Mouse (Mus musculus): ENCODE data around the gene Napsa. TPM values are rescaled to one million over a fixed set of nuclear protein-coding genes. Genes with fewer than 3 reads are reported as not detected.

Gene Napsa
- polyA plus RNA-seq, 1 experiment from 2014 or later, result 2.1 TPM

GRCm38 (mm10) chr7:44626966-44627365, 54.8 kb downstream of the Napsa start:
- Histone ChIP-seq H3K4me3 (ENCODE audit: low read depth, low read length) (no peak overlapping the region), H3K9ac (ENCODE audit: low read depth, low read length) (no peak overlapping the region), H3K9me3 (ENCODE audit: control insufficient read depth, low read length) (no peaks in the 10 kb centered on the region), H3K27me3 (replicated peaks; ENCODE audit: control insufficient read depth, insufficient read depth, low read length) (0 out of 2 replicates have a peak, but pooled peaks cover 3% of the 10 kb centered on the region), H3K36me3 (ENCODE audit: control insufficient read depth, insufficient read depth, low read length) (no peaks in the 10 kb centered on the region), H3K27ac (ENCODE audit: low read depth, low read length) (no peak overlapping the region), H3K4me1 (replicated peaks; ENCODE audit: control insufficient read depth, insufficient read depth, low read length) (no peaks in the 10 kb centered on the region), H3K4me2 (no peak overlapping the region)
- ATAC-seq (replicated peaks; ENCODE audit: low FRiP score) (no peak), DNase-seq (ENCODE audit: low spot score) (no peak)
- 70% methylated on average over 13 of the region's 13 CpGs for WGBS

GRCm38 (mm10) chr7:44628402-44629034, 56.3 kb downstream of the Napsa start:
- DNase-seq (ENCODE audit: low spot score) (no peak), ATAC-seq (replicated peaks; ENCODE audit: low FRiP score) (no peak)
- WGBS, result 81% methylated on average over 15 of the region's 15 CpGs
- no peaks in the 10 kb centered on the region for H3K9me3 ChIP-seq (ENCODE audit: control insufficient read depth, low read length)
- H3K27ac ChIP-seq (ENCODE audit: low read depth, low read length), result no peak overlapping the region
- H3K4me2 ChIP-seq, result no peak overlapping the region
- H3K4me1 ChIP-seq (replicated peaks; ENCODE audit: control insufficient read depth, insufficient read depth, low read length), result no peaks in the 10 kb centered on the region
- no peak overlapping the region for H3K9ac ChIP-seq (ENCODE audit: low read depth, low read length)
- H3K36me3 ChIP-seq (ENCODE audit: control insufficient read depth, insufficient read depth, low read length), result no peaks in the 10 kb centered on the region
- H3K4me3 ChIP-seq (ENCODE audit: low read depth, low read length), result no peak overlapping the region
- peaks cover 6% of the 10 kb centered on the region for H3K27me3 ChIP-seq (replicated peaks; ENCODE audit: control insufficient read depth, insufficient read depth, low read length)

DNA sequence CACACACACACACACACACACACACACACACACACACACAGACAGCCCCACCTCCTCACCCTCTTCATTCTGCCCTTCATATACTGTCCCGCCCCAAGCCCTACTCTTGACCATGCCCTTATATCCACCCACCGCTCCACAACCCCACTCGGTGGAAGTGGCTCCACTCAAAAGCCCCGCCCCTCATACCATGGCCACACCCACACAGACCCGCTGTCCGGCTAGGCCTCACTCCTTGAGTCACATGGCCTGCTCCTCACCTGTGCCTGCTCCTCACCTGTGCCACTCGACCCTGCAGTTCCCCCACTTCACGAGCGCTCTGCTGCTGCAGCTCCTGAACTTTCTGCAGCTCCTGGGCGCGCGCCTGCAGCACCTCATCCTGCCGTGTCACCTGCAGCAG, 58.3 kb downstream of the Napsa start:
- Histone ChIP-seq H3K27ac (ENCODE audit: low read depth, low read length) (no peak overlapping the region), H3K36me3 (ENCODE audit: control insufficient read depth, insufficient read depth, low read length) (no peaks in the 10 kb centered on the region), H3K9me3 (ENCODE audit: control insufficient read depth, low read length) (no peaks in the 10 kb centered on the region), H3K4me1 (replicated peaks; ENCODE audit: control insufficient read depth, insufficient read depth, low read length) (no peaks in the 10 kb centered on the region), H3K9ac (ENCODE audit: low read depth, low read length) (no peak overlapping the region), H3K27me3 (replicated peaks; ENCODE audit: control insufficient read depth, insufficient read depth, low read length) (peaks cover 14% of the 10 kb centered on the region), H3K4me2 (no peak overlapping the region), H3K4me3 (ENCODE audit: low read depth, low read length) (no peak overlapping the region)
- no peak for DNase-seq (ENCODE audit: low spot score)
- 66% methylated on average over 13 of the region's 13 CpGs for WGBS
- ATAC-seq (replicated peaks; ENCODE audit: low FRiP score), result no peak

- no peak overlapping the region for H3K4me2 ChIP-seq
- no peak overlapping the region for H3K9ac ChIP-seq (ENCODE audit: low read depth, low read length)
- ATAC-seq (replicated peaks; ENCODE audit: low FRiP score) (no peak), DNase-seq (ENCODE audit: low spot score) (no peak)
- H3K4me3 ChIP-seq (ENCODE audit: low read depth, low read length), result no peak overlapping the region
- 30% methylated on average over 13 of the region's 13 CpGs for WGBS
- H3K4me1 ChIP-seq (replicated peaks; ENCODE audit: control insufficient read depth, insufficient read depth, low read length), result no peaks in the 10 kb centered on the region
- peaks cover 17% of the 10 kb centered on the region for H3K27me3 ChIP-seq (replicated peaks; ENCODE audit: control insufficient read depth, insufficient read depth, low read length)
- H3K27ac ChIP-seq (ENCODE audit: low read depth, low read length), result no peak overlapping the region
- no peaks in the 10 kb centered on the region for H3K36me3 ChIP-seq (ENCODE audit: control insufficient read depth, insufficient read depth, low read length)
- H3K9me3 ChIP-seq (ENCODE audit: control insufficient read depth, low read length), result no peaks in the 10 kb centered on the region
These were observed 60.5 kb downstream of the Napsa start for GRCm38 (mm10) chr7:44632676-44633075.

DNA sequence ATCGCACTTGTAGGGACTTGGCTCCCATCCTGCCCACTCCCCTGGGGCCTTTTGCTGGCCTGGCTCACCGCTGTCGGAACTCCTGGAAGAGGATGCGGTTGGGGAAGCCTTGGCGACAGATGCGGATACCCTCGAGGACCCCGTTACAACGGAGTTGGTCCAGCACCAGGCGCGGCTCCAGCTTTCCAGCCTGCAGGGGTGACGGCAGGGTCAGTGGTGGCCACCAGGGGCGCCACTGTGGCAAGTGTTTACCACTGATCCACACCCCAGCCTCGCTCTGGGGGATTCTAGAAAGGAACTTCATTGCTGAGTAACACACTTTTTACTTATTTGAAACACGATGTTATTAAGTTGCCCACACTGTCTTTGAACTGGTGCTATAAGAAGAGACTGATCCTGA, 61.2 kb downstream of the Napsa start:
- H3K27ac ChIP-seq (ENCODE audit: low read depth, low read length), result no peak overlapping the region
- H3K36me3 ChIP-seq (ENCODE audit: control insufficient read depth, insufficient read depth, low read length), result no peaks in the 10 kb centered on the region
- no peak overlapping the region for H3K4me3 ChIP-seq (ENCODE audit: low read depth, low read length)
- H3K4me2 ChIP-seq, result no peak overlapping the region
- no peak overlapping the region for H3K9ac ChIP-seq (ENCODE audit: low read depth, low read length)
- no peaks in the 10 kb centered on the region for H3K9me3 ChIP-seq (ENCODE audit: control insufficient read depth, low read length)
- H3K27me3 ChIP-seq (replicated peaks; ENCODE audit: control insufficient read depth, insufficient read depth, low read length), result peaks cover 19% of the 10 kb centered on the region
- H3K4me1 ChIP-seq (replicated peaks; ENCODE audit: control insufficient read depth, insufficient read depth, low read length), result no peaks in the 10 kb centered on the region
- no peak for DNase-seq (ENCODE audit: low spot score)
- no peak for ATAC-seq (replicated peaks; ENCODE audit: low FRiP score)
- WGBS, result 18% methylated on average over 15 of the region's 15 CpGs

Small RNA genes lying within 50 kb of the gene (microRNA-seq; reads per million reads assigned to microRNA genes)
- 1.8 reads per million for gene Mir7053 (ENCODE audit: borderline number of aligned reads)

Other genes with a start within 250 kb of the Napsa start
- 0.35 and 0.40 TPM in 2 replicates for gene Syt3, start 188.3 kb upstream of the Napsa start, polyA plus RNA-seq (2014; fragmentation: Nextera tagmentation; extraction: Ambion mirVana)
- gene 1700008O03Rik, start 186.6 kb upstream of the Napsa start, polyA plus RNA-seq (2014; fragmentation: Nextera tagmentation; extraction: Ambion mirVana), result 0.83 and 0.93 TPM in 2 replicates
- 0.25 and 0.52 TPM in 2 replicates for gene Lrrc4b, start 143.4 kb upstream of the Napsa start, polyA plus RNA-seq (2014; fragmentation: Nextera tagmentation; extraction: Ambion mirVana)
- 5.6 and 6.4 TPM in 2 replicates for gene Aspdh, start 107.0 kb upstream of the Napsa start, polyA plus RNA-seq (2014; fragmentation: Nextera tagmentation; extraction: Ambion mirVana)
- gene Josd2, start 104.4 kb upstream of the Napsa start, polyA plus RNA-seq (2014; fragmentation: Nextera tagmentation; extraction: Ambion mirVana), result 145 and 146 TPM in 2 replicates
- 72.8 and 75.2 TPM in 2 replicates for gene Emc10, start 75.9 kb upstream of the Napsa start, polyA plus RNA-seq (2014; fragmentation: Nextera tagmentation; extraction: Ambion mirVana)
- gene Fam71e1, start 75.8 kb upstream of the Napsa start, polyA plus RNA-seq (2014; fragmentation: Nextera tagmentation; extraction: Ambion mirVana), result 4.7 and 5.9 TPM in 2 replicates
- not detected in 2 replicates for gene Mybpc2, start 47.7 kb upstream of the Napsa start, polyA plus RNA-seq (2014; fragmentation: Nextera tagmentation; extraction: Ambion mirVana)
- 0.05 TPM in 1 of 2 replicates, not detected in the other for gene Spib, start 40.3 kb upstream of the Napsa start, polyA plus RNA-seq (2014; fragmentation: Nextera tagmentation; extraction: Ambion mirVana)
- gene Pold1, start 23.5 kb upstream of the Napsa start, polyA plus RNA-seq (2014; fragmentation: Nextera tagmentation; extraction: Ambion mirVana), result 119 and 128 TPM in 2 replicates
- 65.6 and 69.2 TPM in 2 replicates for gene Nr1h2, start 18.4 kb upstream of the Napsa start, polyA plus RNA-seq (2014; fragmentation: Nextera tagmentation; extraction: Ambion mirVana)
- gene Kcnc3, start 18.3 kb downstream of the Napsa start, polyA plus RNA-seq (2014; fragmentation: Nextera tagmentation; extraction: Ambion mirVana), result 0.22 and 0.23 TPM in 2 replicates
- gene Myh14, start 98.5 kb downstream of the Napsa start, polyA plus RNA-seq (2014; fragmentation: Nextera tagmentation; extraction: Ambion mirVana), result 0.66 and 0.68 TPM in 2 replicates
- not detected in 2 replicates for gene Izumo2, start 136.4 kb downstream of the Napsa start, polyA plus RNA-seq (2014; fragmentation: Nextera tagmentation; extraction: Ambion mirVana)
- 36.4 and 39.2 TPM in 2 replicates for gene Vrk3, start 176.0 kb downstream of the Napsa start, polyA plus RNA-seq (2014; fragmentation: Nextera tagmentation; extraction: Ambion mirVana)
- 2.7 TPM in 2 replicates for gene Zfp473, start 178.7 kb downstream of the Napsa start, polyA plus RNA-seq (2014; fragmentation: Nextera tagmentation; extraction: Ambion mirVana)
- 85.7 and 91.4 TPM in 2 replicates for gene Nup62, start 243.7 kb downstream of the Napsa start, polyA plus RNA-seq (2014; fragmentation: Nextera tagmentation; extraction: Ambion mirVana)
- gene Il4i1, start 244.0 kb downstream of the Napsa start, polyA plus RNA-seq (2014; fragmentation: Nextera tagmentation; extraction: Ambion mirVana), result 1.3 and 2.9 TPM in 2 replicates
- 3.9 and 4.2 TPM in 2 replicates for gene Atf5, start 244.3 kb downstream of the Napsa start, polyA plus RNA-seq (2014; fragmentation: Nextera tagmentation; extraction: Ambion mirVana)